Mouse (Mus musculus) limb, embryonic 11.5 days (tissue): ENCODE results near the gene Pramel1. TPM values are rescaled to one million over a fixed set of nuclear protein-coding genes. Genes with fewer than 3 reads are reported as not detected.

Source experiments
- ATAC-seq: fragments of 200-750 bp; cut with Nextera tagmentation; 2 replicates; pipeline ENCODE4 v1.8.0; 2017; ENCODE audit warnings: low read depth; ENCODE audit not compliant: insufficient number of reproducible peaks, low FRiP score, low TSS enrichment
- DNase-seq: peaks from one replicate; pipeline ENCODE4 v3.0.0-alpha.2; 2015; ENCODE audit warnings: low spot score
- H3K27ac ChIP-seq: fragments of 300-500 bp; sonication (generic); replicated peaks from 2 replicates; pipeline ENCODE4 v1.5.1; 2014; ENCODE audit warnings: low read depth, mild to moderate bottlenecking, low read length
- H3K27me3 ChIP-seq: fragments of 300-500 bp; sonication (generic); 2 replicates; pipeline ENCODE4 v1.6.1; 2014; ENCODE audit warnings: mild to moderate bottlenecking, low read length, mixed read lengths; ENCODE audit not compliant: control insufficient read depth, insufficient read depth
- H3K36me3 ChIP-seq: fragments of 300-500 bp; sonication (generic); 2 replicates; pipeline ENCODE4 v1.6.1; 2014; ENCODE audit warnings: mild to moderate bottlenecking, low read length, moderate library complexity, mixed read lengths; ENCODE audit not compliant: control insufficient read depth, insufficient read depth
- H3K4me1 ChIP-seq: fragments of 300-500 bp; sonication (generic); 2 replicates; pipeline ENCODE4 v1.6.1; 2014; ENCODE audit warnings: low read length, mixed read lengths; ENCODE audit not compliant: control insufficient read depth, insufficient read depth
- H3K4me2 ChIP-seq: fragments of 300-500 bp; sonication (generic); 2 replicates; pipeline ENCODE4 v1.6.1; 2014; ENCODE audit warnings: low read depth, mild to moderate bottlenecking, moderate library complexity; ENCODE audit not compliant: severe bottlenecking
- H3K4me3 ChIP-seq: fragments of 300-500 bp; sonication (generic); 2 replicates; pipeline ENCODE4 v1.5.1; 2014; ENCODE audit warnings: low read depth, low read length
- H3K9ac ChIP-seq: fragments of 300-500 bp; sonication (generic); 2 replicates; pipeline ENCODE4 v1.6.1; 2014; ENCODE audit warnings: mild to moderate bottlenecking, low read length
- H3K9me3 ChIP-seq: fragments of 300-500 bp; sonication (generic); 2 replicates; pipeline ENCODE4 v1.6.1; 2016; ENCODE audit warnings: low read length; ENCODE audit not compliant: control insufficient read depth
- WGBS: fragments of 180-500 bp; shearing (Covaris S2); extraction: QIAGEN DNeasy Blood & Tissue Kit; methylation state at CpG from one replicate; pipeline ENCODE4 v1.1.7; 2014; 5-methylcytosine and 5-hydroxymethylcytosine counted together
- polyA plus RNA-seq: library from polyadenylated mRNA; unstranded; fragments of >200 nt; fragmentation: Nextera tagmentation; extraction: Ambion mirVana; gene quantifications from 2 replicates; pipeline ENCODE4 v1.2.1, GENCODE M21; 2014

The Pramel1 gene
- polyA plus RNA-seq, 1 experiment from 2014 or later = not detected

DNA sequence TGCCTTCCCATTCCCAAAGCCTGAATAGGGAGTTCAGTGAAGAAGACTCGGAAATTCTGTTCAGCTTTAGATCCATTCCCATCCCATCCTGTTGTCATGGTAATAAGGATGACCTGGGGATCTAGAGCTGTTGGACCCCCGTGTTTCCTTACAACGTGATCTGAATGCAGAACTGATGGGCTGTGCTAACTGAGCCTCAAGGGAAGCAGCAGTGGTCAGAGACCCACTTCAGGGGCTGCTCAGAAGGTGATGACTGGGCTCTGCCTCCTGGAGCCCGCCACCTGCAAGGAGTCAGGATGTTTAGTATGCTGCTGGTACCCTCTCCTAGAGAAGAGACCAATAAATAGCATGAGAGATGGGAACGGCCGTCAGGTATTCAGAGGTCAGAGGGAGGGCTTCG, 14.7 kb upstream of the Pramel1 start:
- H3K4me1 ChIP-seq = no peaks in the 10 kb centered on the region
- no peak overlapping the region for H3K27ac ChIP-seq
- H3K27me3 ChIP-seq = 0 out of 2 replicates have a peak, but pooled peaks cover 2% of the 10 kb centered on the region
- H3K4me3 ChIP-seq = no peak overlapping the region
- no peak overlapping the region for H3K4me2 ChIP-seq
- ATAC-seq (no peak), DNase-seq (no peak)
- no peak overlapping the region for H3K9ac ChIP-seq
- H3K9me3 ChIP-seq = no peaks in the 10 kb centered on the region
- no peaks in the 10 kb centered on the region for H3K36me3 ChIP-seq
- 47% methylated on average over 7 of the region's 7 CpGs for WGBS

- no peak for ATAC-seq
- no peak overlapping the region for H3K9ac ChIP-seq
- H3K4me1 ChIP-seq = no peaks in the 10 kb centered on the region
- H3K36me3 ChIP-seq = no peaks in the 10 kb centered on the region
- WGBS = 26% methylated on average over 15 of the region's 15 CpGs
- H3K4me3 ChIP-seq = no peak overlapping the region
- no peak overlapping the region for H3K27ac ChIP-seq
- no peak overlapping the region for H3K4me2 ChIP-seq
- H3K27me3 ChIP-seq = 0 out of 2 replicates have a peak, but pooled peaks cover 2% of the 10 kb centered on the region
- no peaks in the 10 kb centered on the region for H3K9me3 ChIP-seq
- DNase-seq = peak; percentile 23
Observed at GRCm38 (mm10) chr4:143379931-143380715, 14.1 kb upstream of the Pramel1 start.

- Histone ChIP-seq H3K27ac (no peak overlapping the region), H3K4me1 (no peaks in the 10 kb centered on the region), H3K9me3 (no peaks in the 10 kb centered on the region), H3K27me3 (0 out of 2 replicates have a peak, but pooled peaks cover 2% of the 10 kb centered on the region), H3K9ac (no peak overlapping the region), H3K4me2 (no peak overlapping the region), H3K36me3 (no peaks in the 10 kb centered on the region), H3K4me3 (no peak overlapping the region)
- 1% methylated on average over 5 of the region's 5 CpGs for WGBS
- peak; percentile 63 for DNase-seq
- ATAC-seq = no peak
Observed at GRCm38 (mm10) chr4:143380716-143381004, 13.6 kb upstream of the Pramel1 start.

DNA sequence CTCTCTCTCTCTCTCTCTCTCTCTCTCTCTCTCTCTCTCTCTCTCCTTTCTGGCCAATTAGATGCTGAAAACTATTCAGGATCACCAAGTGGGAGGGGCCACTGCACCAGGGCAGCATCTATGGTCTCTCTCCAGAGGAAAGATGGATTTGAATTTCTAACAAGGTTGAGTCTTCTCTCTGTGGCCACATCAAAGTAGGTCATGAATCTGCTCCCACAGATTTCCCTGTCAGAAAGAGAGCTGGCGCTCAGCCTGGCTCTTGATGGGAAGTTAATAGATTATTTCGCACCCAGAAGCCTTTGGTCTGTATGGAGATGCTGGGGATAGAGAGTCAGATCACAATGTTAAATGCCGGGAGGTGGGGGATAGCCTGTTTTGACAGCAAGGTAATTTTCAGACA, 12.1 kb upstream of the Pramel1 start:
- WGBS = 71% methylated on average over 3 of the region's 3 CpGs
- H3K4me3 ChIP-seq = no peak overlapping the region
- no peaks in the 10 kb centered on the region for H3K9me3 ChIP-seq
- 0 out of 2 replicates have a peak, but pooled peaks cover 2% of the 10 kb centered on the region for H3K27me3 ChIP-seq
- no peaks in the 10 kb centered on the region for H3K36me3 ChIP-seq
- H3K9ac ChIP-seq = no peak overlapping the region
- DNase-seq (no peak), ATAC-seq (no peak)
- H3K4me2 ChIP-seq = no peak overlapping the region
- no peaks in the 10 kb centered on the region for H3K4me1 ChIP-seq
- H3K27ac ChIP-seq = no peak overlapping the region

DNA sequence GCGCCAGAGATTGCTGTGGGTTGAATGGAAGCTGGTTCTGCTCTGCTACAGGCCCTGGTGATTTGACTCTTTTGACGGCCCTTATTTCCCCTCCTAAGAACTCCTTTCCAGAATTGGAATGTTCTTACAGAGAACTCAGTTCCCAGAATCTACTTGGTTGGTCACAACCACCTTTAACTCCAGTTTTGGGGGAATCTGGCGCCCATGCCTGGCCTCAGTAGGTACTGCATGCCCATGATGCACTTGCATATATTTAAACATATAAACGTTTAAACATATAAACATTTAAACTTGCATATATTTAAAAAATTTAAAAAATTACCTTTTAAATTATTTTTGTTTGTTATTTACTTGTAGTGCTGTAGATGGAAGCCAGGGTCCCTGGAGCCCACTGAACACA, 10.6 kb upstream of the Pramel1 start:
- WGBS = 43% methylated on average over 4 of the region's 4 CpGs
- no peaks in the 10 kb centered on the region for H3K36me3 ChIP-seq
- no peak overlapping the region for H3K27ac ChIP-seq
- no peak overlapping the region for H3K4me2 ChIP-seq
- DNase-seq (peak; percentile 36), ATAC-seq (no peak)
- no peaks in the 10 kb centered on the region for H3K9me3 ChIP-seq
- 0 out of 2 replicates have a peak, but pooled peaks cover 2% of the 10 kb centered on the region for H3K27me3 ChIP-seq
- H3K4me1 ChIP-seq = no peaks in the 10 kb centered on the region
- no peak overlapping the region for H3K4me3 ChIP-seq
- H3K9ac ChIP-seq = no peak overlapping the region

GRCm38 (mm10) chr4:143388955-143389702, 5.1 kb upstream of the Pramel1 start:
- peak overlapping the region; percentile 55 for H3K9ac ChIP-seq
- peak overlapping the region; percentile 16; the same call in 1 of the 2 replicates for H3K4me3 ChIP-seq
- H3K4me2 ChIP-seq = peak overlapping the region; percentile 41
- ATAC-seq (peak; percentile 82), DNase-seq (peak; percentile 84)
- H3K36me3 ChIP-seq = no peaks in the 10 kb centered on the region
- H3K27me3 ChIP-seq = no peaks in the 10 kb centered on the region
- no peaks in the 10 kb centered on the region for H3K4me1 ChIP-seq
- 17% methylated on average over 17 of the region's 43 CpGs for WGBS
- H3K9me3 ChIP-seq = no peaks in the 10 kb centered on the region
- no peak overlapping the region for H3K27ac ChIP-seq

DNA sequence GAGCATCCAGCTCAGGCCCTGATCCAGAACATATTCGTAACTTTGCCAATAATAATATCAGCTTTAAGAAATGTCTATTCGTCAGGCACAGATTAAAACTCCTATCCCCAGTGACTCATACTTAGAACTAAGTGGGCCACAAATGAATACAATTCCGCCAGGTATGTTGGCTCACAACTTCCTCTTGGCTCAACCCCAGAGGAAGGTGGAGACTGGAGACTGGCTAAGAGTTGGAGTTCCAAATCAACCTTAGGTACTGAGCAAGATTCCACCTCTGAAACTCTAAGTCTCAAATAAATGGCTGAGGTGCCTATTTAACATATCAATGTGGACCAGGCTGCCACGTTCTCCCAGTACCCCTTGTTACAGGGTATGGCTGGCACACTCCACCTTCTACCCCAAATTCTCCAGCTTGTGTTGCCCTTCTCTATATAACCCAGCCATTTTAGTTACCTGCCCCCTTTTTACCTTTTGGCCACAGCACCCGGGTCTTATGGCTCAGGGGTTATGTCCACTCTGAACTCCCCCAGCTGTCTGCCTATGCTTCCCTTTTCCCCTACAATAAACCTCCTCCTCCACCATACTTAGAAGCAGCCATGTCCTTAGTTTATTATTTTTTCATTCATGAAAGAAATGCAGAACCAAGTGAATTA, 17.5 kb downstream of the Pramel1 start:
- ATAC-seq (no peak), DNase-seq (no peak)
- peaks cover 3% of the 10 kb centered on the region; the same call in 1 of the 2 replicates for H3K36me3 ChIP-seq
- H3K9me3 ChIP-seq = no peaks in the 10 kb centered on the region
- H3K4me2 ChIP-seq = peak overlapping the region; percentile 43
- no peaks in the 10 kb centered on the region for H3K27me3 ChIP-seq
- no peaks in the 10 kb centered on the region for H3K4me1 ChIP-seq
- peak overlapping the region; percentile 52 for H3K4me3 ChIP-seq
- whole genome bisulfite sequencing = 73% methylated on average over 5 of the region's 5 CpGs
- no peak overlapping the region for H3K9ac ChIP-seq
- no peak overlapping the region for H3K27ac ChIP-seq
